Comparison of ENCODE assay signal across 8 mouse cellular contexts in genomic region chr7:45395129-45395541, GRCm38 (mm10). TPM values are rescaled to one million over a fixed set of nuclear protein-coding genes. Genes with fewer than 3 reads are reported as not detected.
DNase-seq lines count a peak whose midpoint lies in the region; ATAC-seq lines count a peak whose summit lies in the region.

No protein-coding gene starts in this region.

- H3K9me3 ChIP-seq in heart, embryonic 11.5 days (replicated peaks; ENCODE audit: control insufficient read depth, low read length), result no peaks in the 10 kb centered on the region
- no peaks in the 10 kb centered on the region for H3K9me3 ChIP-seq in hindbrain, embryonic 14.5 days (ENCODE audit: control insufficient read depth, low read length)
- H3K9me3 ChIP-seq in midbrain, embryonic 11.5 days (ENCODE audit: control insufficient read depth, low read length), result no peaks in the 10 kb centered on the region

- H3K27me3 ChIP-seq in heart, embryonic 11.5 days (ENCODE audit: control insufficient read depth, insufficient read depth, low read length), result no peaks in the 10 kb centered on the region
- no peaks in the 10 kb centered on the region for H3K27me3 ChIP-seq in hindbrain, embryonic 14.5 days (ENCODE audit: control insufficient read depth, insufficient read depth, low read length)
- H3K27me3 ChIP-seq in midbrain, embryonic 11.5 days (ENCODE audit: control insufficient read depth, insufficient read depth, low read length), result no peaks in the 10 kb centered on the region

- no peak for DNase-seq in heart, postnatal 14 days
- DNase-seq in c-Kit-positive CD71-negative TER-119-negative erythroid progenitor cells, embryonic 14.5 days (ENCODE audit: low read depth), result peak; percentile 39
- DNase-seq in hindbrain, embryonic 14.5 days (ENCODE audit: low spot score), result peak; percentile 73
- DNase-seq in midbrain, embryonic 11.5 days (ENCODE audit: low spot score, missing footprints), result no peak
- DNase-seq in thymus, postnatal 10 days (ENCODE audit: low spot score in 2 of 2), result no peak
- no peak for DNase-seq in spleen, adult 12 weeks (ENCODE audit: low spot score)

- H3K4me2 ChIP-seq in heart, embryonic 11.5 days, result peak overlapping the region; percentile 99
- H3K4me2 ChIP-seq in hindbrain, embryonic 14.5 days (replicated peaks), result peak overlapping the region; percentile 97
- H3K4me2 ChIP-seq in midbrain, embryonic 11.5 days, result peak overlapping the region; percentile 88

- peaks cover 15% of the 10 kb centered on the region for H3K4me1 ChIP-seq in heart, embryonic 11.5 days (ENCODE audit: control insufficient read depth, insufficient read depth, low read length)
- peaks cover 18% of the 10 kb centered on the region for H3K4me1 ChIP-seq in hindbrain, embryonic 14.5 days (replicated peaks; ENCODE audit: control insufficient read depth, insufficient read depth, low read length)
- H3K4me1 ChIP-seq in midbrain, embryonic 11.5 days (ENCODE audit: control insufficient read depth, insufficient read depth, low read length), result peaks cover 14% of the 10 kb centered on the region

- peak overlapping the region; percentile 80 for H3K4me3 ChIP-seq in heart, embryonic 11.5 days (ENCODE audit: low read depth, low read length)
- H3K4me3 ChIP-seq in hindbrain, embryonic 14.5 days (replicated peaks; ENCODE audit: low read length), result peak overlapping the region; percentile 82
- H3K4me3 ChIP-seq in midbrain, embryonic 11.5 days (ENCODE audit: low read depth, low read length), result peak overlapping the region; percentile 85

- H3K27ac ChIP-seq in heart, embryonic 11.5 days (ENCODE audit: low read depth, low read length), result peak overlapping the region; percentile 99
- peak overlapping the region; percentile 97 for H3K27ac ChIP-seq in hindbrain, embryonic 14.5 days
- H3K27ac ChIP-seq in midbrain, embryonic 11.5 days (ENCODE audit: low read depth, low read length), result peak overlapping the region; percentile 98

- peaks cover 14% of the 10 kb centered on the region for H3K36me3 ChIP-seq in heart, embryonic 11.5 days (ENCODE audit: control insufficient read depth, insufficient read depth, low read length)
- peaks cover 22% of the 10 kb centered on the region for H3K36me3 ChIP-seq in hindbrain, embryonic 14.5 days (replicated peaks; ENCODE audit: control insufficient read depth, insufficient read depth)
- H3K36me3 ChIP-seq in midbrain, embryonic 11.5 days (ENCODE audit: control insufficient read depth, insufficient read depth, low read length), result peaks cover 6% of the 10 kb centered on the region; the same call in 1 of the 2 replicates

- under 1% methylated on average over 19 of the region's 20 CpGs for WGBS in heart, embryonic 11.5 days (ENCODE audit: insufficient replicate concordance)
- WGBS in hindbrain, embryonic 14.5 days, result under 1% methylated on average over 19 of the region's 20 CpGs
- under 1% methylated on average over 19 of the region's 20 CpGs for WGBS in midbrain, embryonic 11.5 days

- intact Hi-C loops in heart, postnatal 14 days (cut with DNase I), result loop anchor here (10.0 kb wide), 1 partner anchor 330 kb away; the partner anchor contains the start of genes Nosip and Prrg2

- H3K9ac ChIP-seq in heart, embryonic 11.5 days (ENCODE audit: low read depth, low read length), result peak overlapping the region; percentile 91
- H3K9ac ChIP-seq in hindbrain, embryonic 14.5 days, result peak overlapping the region; percentile 79
- H3K9ac ChIP-seq in midbrain, embryonic 11.5 days (ENCODE audit: low read length), result peak overlapping the region; percentile 94

- peak; percentile 62 for ATAC-seq in heart, embryonic 11.5 days (replicated peaks; ENCODE audit: insufficient number of reproducible peaks, low FRiP score, low TSS enrichment)
- ATAC-seq in CD4-positive, CD25-positive, alpha-beta regulatory T cell, adult 4 months, result peak; percentile 60
- ATAC-seq in hindbrain, embryonic 14.5 days (ENCODE audit: low FRiP score), result peak; percentile 80
- ATAC-seq in midbrain, embryonic 11.5 days (ENCODE audit: low FRiP score), result peak; percentile 81

RNA-seq across cellular contexts. Expression of gene Snrnp70, which starts 0.4 kb away (rescaled TPM):
- 51.6 and 72.0 TPM in 2 replicates for polyA plus RNA-seq in heart, embryonic 11.5 days (2014; fragmentation: Nextera tagmentation; extraction: Ambion mirVana)
- 100 to 1,000 TPM; 126 to 138 TPM for total RNA-seq in heart, postnatal 14 days (2021)
- polyA plus RNA-seq in CD4-positive, CD25-positive, alpha-beta regulatory T cell, adult 4 months (2017; shearing (Covaris generic)), result 100 to 1,000 TPM in 1 of 2 experiments, 10 to 100 TPM in 1; 82.1 to 130 TPM
- 61.4 and 72.3 TPM in 2 replicates for polyA plus RNA-seq in hindbrain, embryonic 14.5 days (2014; fragmentation: Nextera tagmentation; extraction: Ambion mirVana)
- 62.0 and 70.9 TPM in 2 replicates for polyA plus RNA-seq in midbrain, embryonic 11.5 days (2014; fragmentation: Nextera tagmentation; extraction: Ambion mirVana)

RNA-seq across cellular contexts. Expression of gene Kcna7, which starts 10.3 kb away (rescaled TPM):
- 0.37 and 0.45 TPM in 2 replicates for polyA plus RNA-seq in heart, embryonic 11.5 days (2014; fragmentation: Nextera tagmentation; extraction: Ambion mirVana)
- 1 to 10 TPM; 1.5 to 1.7 TPM for total RNA-seq in heart, postnatal 14 days (2021)
- not detected for polyA plus RNA-seq in CD4-positive, CD25-positive, alpha-beta regulatory T cell, adult 4 months (2017; shearing (Covaris generic))
- polyA plus RNA-seq in hindbrain, embryonic 14.5 days (2014; fragmentation: Nextera tagmentation; extraction: Ambion mirVana), result not detected in 2 replicates
- not detected in 2 replicates for polyA plus RNA-seq in midbrain, embryonic 11.5 days (2014; fragmentation: Nextera tagmentation; extraction: Ambion mirVana)

RNA-seq across cellular contexts. Expression of gene Ntf5, which starts 18.4 kb away (rescaled TPM):
- 3.2 TPM in 2 replicates for polyA plus RNA-seq in heart, embryonic 11.5 days (2014; fragmentation: Nextera tagmentation; extraction: Ambion mirVana)
- under 1 TPM in 1 of 2 experiments, not detected in 1; 0.14 TPM for total RNA-seq in heart, postnatal 14 days (2021)
- not detected for polyA plus RNA-seq in CD4-positive, CD25-positive, alpha-beta regulatory T cell, adult 4 months (2017; shearing (Covaris generic))
- polyA plus RNA-seq in hindbrain, embryonic 14.5 days (2014; fragmentation: Nextera tagmentation; extraction: Ambion mirVana), result 0.13 TPM in 1 of 2 replicates, not detected in the other
- 0.23 and 0.44 TPM in 2 replicates for polyA plus RNA-seq in midbrain, embryonic 11.5 days (2014; fragmentation: Nextera tagmentation; extraction: Ambion mirVana)

RNA-seq across cellular contexts. Expression of gene Lin7b, which starts 24.8 kb away (rescaled TPM):
- 1.6 and 1.7 TPM in 2 replicates for polyA plus RNA-seq in heart, embryonic 11.5 days (2014; fragmentation: Nextera tagmentation; extraction: Ambion mirVana)
- under 1 TPM; 0.90 to 0.96 TPM for total RNA-seq in heart, postnatal 14 days (2021)
- not detected for polyA plus RNA-seq in CD4-positive, CD25-positive, alpha-beta regulatory T cell, adult 4 months (2017; shearing (Covaris generic))
- 34.8 and 37.9 TPM in 2 replicates for polyA plus RNA-seq in hindbrain, embryonic 14.5 days (2014; fragmentation: Nextera tagmentation; extraction: Ambion mirVana)
- 0.75 and 1.2 TPM in 2 replicates for polyA plus RNA-seq in midbrain, embryonic 11.5 days (2014; fragmentation: Nextera tagmentation; extraction: Ambion mirVana)

RNA-seq across cellular contexts. Expression of gene Lhb, which starts 25.5 kb away (rescaled TPM):
- polyA plus RNA-seq in heart, embryonic 11.5 days (2014; fragmentation: Nextera tagmentation; extraction: Ambion mirVana), result 0.33 and 0.46 TPM in 2 replicates
- not detected for total RNA-seq in heart, postnatal 14 days (2021)
- polyA plus RNA-seq in CD4-positive, CD25-positive, alpha-beta regulatory T cell, adult 4 months (2017; shearing (Covaris generic)), result not detected
- 1.2 and 2.0 TPM in 2 replicates for polyA plus RNA-seq in hindbrain, embryonic 14.5 days (2014; fragmentation: Nextera tagmentation; extraction: Ambion mirVana)
- polyA plus RNA-seq in midbrain, embryonic 11.5 days (2014; fragmentation: Nextera tagmentation; extraction: Ambion mirVana), result not detected in 2 replicates

Comparison
In these comparisons a context has a peak if more than half of its experiments do, and no peak if none do; other contexts are left out.
1. DNase-seq: peak in c-Kit-positive CD71-negative TER-119-negative erythroid progenitor cells, embryonic 14.5 days (single experiment) and hindbrain, embryonic 14.5 days (single experiment); none in heart, postnatal 14 days (0 of 2), midbrain, embryonic 11.5 days (single experiment), thymus, postnatal 10 days (0 of 2) and spleen, adult 12 weeks (single experiment).
2. Peak in every context shown above with its lines, with median percentiles within 50 percentile points of each other: ATAC-seq, H3K27ac ChIP-seq, H3K4me2 ChIP-seq, H3K4me3 ChIP-seq and H3K9ac ChIP-seq.